Mouse (Mus musculus) embryonic facial prominence, embryonic 11.5 days (tissue): ENCODE measurements around the gene Gemin5. TPM values are rescaled to one million over a fixed set of nuclear protein-coding genes. Genes with fewer than 3 reads are reported as not detected.

Experiments
- ATAC-seq: fragments of 200-750 bp; cut with Nextera tagmentation; replicated peaks from 2 replicates; pipeline ENCODE4 v1.8.0; 2017; ENCODE audit warnings: low read depth; ENCODE audit not compliant: insufficient number of reproducible peaks, low FRiP score, low TSS enrichment
- DNase-seq: peaks from one replicate; pipeline ENCODE4 v3.0.0-alpha.2; 2015; ENCODE audit warnings: low spot score
- H3K27ac ChIP-seq: fragments of 300-500 bp; sonication (generic); replicated peaks from 2 replicates; pipeline ENCODE4 v1.5.1; 2014; ENCODE audit warnings: mild to moderate bottlenecking, low read depth, low read length, control low read depth
- H3K27me3 ChIP-seq: fragments of 300-500 bp; sonication (generic); 2 replicates; pipeline ENCODE4 v1.6.1; 2014; ENCODE audit warnings: mild to moderate bottlenecking, low read length, moderate library complexity, mixed read lengths; ENCODE audit not compliant: control insufficient read depth, insufficient read depth
- H3K36me3 ChIP-seq: fragments of 300-500 bp; sonication (generic); replicated peaks from 2 replicates; pipeline ENCODE4 v1.6.1; 2014; ENCODE audit warnings: low read depth, mild to moderate bottlenecking, low read length, moderate library complexity, mixed read lengths; ENCODE audit not compliant: control insufficient read depth, insufficient read depth
- H3K4me1 ChIP-seq: fragments of 300-500 bp; sonication (generic); 2 replicates; pipeline ENCODE4 v1.6.1; 2014; ENCODE audit warnings: low read length, mixed read lengths; ENCODE audit not compliant: control insufficient read depth, insufficient read depth
- H3K4me2 ChIP-seq: fragments of 300-500 bp; sonication (generic); 2 replicates; pipeline ENCODE4 v1.6.1; 2014; ENCODE audit warnings: low read depth, mild to moderate bottlenecking, control low read depth, low read length, moderate library complexity
- H3K4me3 ChIP-seq: fragments of 300-500 bp; sonication (generic); 2 replicates; pipeline ENCODE4 v1.5.1; 2014; ENCODE audit warnings: low read depth, low read length, control low read depth
- H3K9ac ChIP-seq: fragments of 300-500 bp; sonication (generic); replicated peaks from 2 replicates; pipeline ENCODE4 v1.6.1; 2014; ENCODE audit warnings: mild to moderate bottlenecking, control low read depth, low read length
- H3K9me3 ChIP-seq: fragments of 300-500 bp; sonication (generic); replicated peaks from 2 replicates; pipeline ENCODE4 v1.6.1; 2016; ENCODE audit warnings: mild to moderate bottlenecking, low read length, inconsistent platforms, mixed read lengths; ENCODE audit not compliant: control insufficient read depth
- WGBS: fragments of 180-500 bp; shearing (Covaris S2); extraction: QIAGEN DNeasy Blood & Tissue Kit; methylation state at CpG from one replicate; pipeline ENCODE4 v1.1.7; 2014; 5-methylcytosine and 5-hydroxymethylcytosine counted together
- polyA plus RNA-seq: library from polyadenylated mRNA; unstranded; fragments of >200 nt; fragmentation: Nextera tagmentation; extraction: Ambion mirVana; gene quantifications from 2 replicates; pipeline ENCODE4 v1.2.1, GENCODE M21; 2014

Gene Gemin5
- polyA plus RNA-seq, 1 experiment from 2014 or later, result 27.6 TPM

GRCm38 (mm10) chr11:58097621-58098365, 70.5 kb downstream of the Gemin5 start:
- ATAC-seq, result no peak; the same call in 1 of the 2 replicates
- peak overlapping the region; percentile 47 for H3K9ac ChIP-seq
- H3K27ac ChIP-seq, result no peak overlapping the region

GRCm38 (mm10) chr11:58096821-58097620, 71.3 kb downstream of the Gemin5 start:
- Histone ChIP-seq H3K9ac (peak overlapping the region; percentile 47; the same call in 1 of the 2 replicates), H3K36me3 (no peaks in the 10 kb centered on the region), H3K4me2 (no peak overlapping the region), H3K9me3 (no peaks in the 10 kb centered on the region), H3K27me3 (no peaks in the 10 kb centered on the region), H3K27ac (no peak overlapping the region), H3K4me1 (no peaks in the 10 kb centered on the region; the same call in 1 of the 2 replicates), H3K4me3 (peak overlapping the region; percentile 42; the same call in 1 of the 2 replicates)
- DNase-seq (no peak), ATAC-seq (no peak)
- 56% methylated on average over 20 of the region's 20 CpGs for WGBS

More at GRCm38 (mm10) chr11:58097621-58098365, 70.5 kb downstream of the Gemin5 start:
- 3% methylated on average over 27 of the region's 38 CpGs for WGBS
- no peaks in the 10 kb centered on the region; the same call in 1 of the 2 replicates for H3K4me1 ChIP-seq
- H3K4me3 ChIP-seq, result peak overlapping the region; percentile 42
- no peaks in the 10 kb centered on the region for H3K36me3 ChIP-seq
- peak overlapping the region; percentile 76 for H3K4me2 ChIP-seq
- DNase-seq, result no peak
- no peaks in the 10 kb centered on the region for H3K27me3 ChIP-seq
- no peaks in the 10 kb centered on the region for H3K9me3 ChIP-seq

- no peaks in the 10 kb centered on the region; the same call in 1 of the 2 replicates for H3K4me1 ChIP-seq
- DNase-seq (no peak), ATAC-seq (no peak)
- no peaks in the 10 kb centered on the region for H3K36me3 ChIP-seq
- no peak overlapping the region for H3K27ac ChIP-seq
- no peaks in the 10 kb centered on the region for H3K9me3 ChIP-seq
- H3K4me3 ChIP-seq, result no peak overlapping the region
- no peak overlapping the region for H3K4me2 ChIP-seq
- H3K27me3 ChIP-seq, result no peaks in the 10 kb centered on the region
- 87% methylated on average over 5 of the region's 5 CpGs for WGBS
- H3K9ac ChIP-seq, result no peak overlapping the region
These were observed 72.2 kb downstream of the Gemin5 start for GRCm38 (mm10) chr11:58096160-58096559.

- DNase-seq, result no peak
- no peak overlapping the region for H3K4me2 ChIP-seq
- H3K9ac ChIP-seq, result no peak overlapping the region
- no peaks in the 10 kb centered on the region for H3K27me3 ChIP-seq
- ATAC-seq, result no peak
- H3K4me1 ChIP-seq, result no peaks in the 10 kb centered on the region; the same call in 1 of the 2 replicates
- 91% methylated on average over 1 of the region's 1 CpGs for WGBS
- H3K4me3 ChIP-seq, result no peak overlapping the region
- no peak overlapping the region for H3K27ac ChIP-seq
- no peaks in the 10 kb centered on the region for H3K36me3 ChIP-seq
- no peaks in the 10 kb centered on the region for H3K9me3 ChIP-seq
These were observed 72.8 kb downstream of the Gemin5 start for GRCm38 (mm10) chr11:58095561-58095960.

GRCm38 (mm10) chr11:58094766-58095165, 73.6 kb downstream of the Gemin5 start:
- Histone ChIP-seq H3K27ac (no peak overlapping the region), H3K4me3 (no peak overlapping the region), H3K4me1 (no peaks in the 10 kb centered on the region; the same call in 1 of the 2 replicates), H3K9ac (no peak overlapping the region), H3K27me3 (no peaks in the 10 kb centered on the region), H3K36me3 (no peaks in the 10 kb centered on the region), H3K4me2 (no peak overlapping the region), H3K9me3 (no peaks in the 10 kb centered on the region)
- no peak for DNase-seq
- WGBS, result 76% methylated on average over 4 of the region's 4 CpGs
- ATAC-seq, result no peak

GRCm38 (mm10) chr11:58093021-58093528, 75.3 kb downstream of the Gemin5 start, which contains the start of gene Gm12248:
Gm12248 (minus strand) TSS chr11:58093134.
- Histone ChIP-seq H3K9ac (no peak within 1 kb of the TSS; the same call in 1 of the 2 replicates), H3K4me3 (no peak within 1 kb of the TSS)

GRCm38 (mm10) chr11:58092541-58092940, 75.8 kb downstream of the Gemin5 start:
- ATAC-seq (0 out of 2 replicates have a peak, but pooled peaks have one; percentile 8), DNase-seq (no peak)
- Histone ChIP-seq H3K4me2 (no peak overlapping the region), H3K9me3 (no peaks in the 10 kb centered on the region), H3K4me3 (no peak overlapping the region), H3K9ac (no peak overlapping the region), H3K27ac (no peak overlapping the region), H3K4me1 (no peaks in the 10 kb centered on the region), H3K36me3 (no peaks in the 10 kb centered on the region), H3K27me3 (no peaks in the 10 kb centered on the region)
- WGBS, result 47% methylated on average over 4 of the region's 4 CpGs

More at GRCm38 (mm10) chr11:58093021-58093528, 75.3 kb downstream of the Gemin5 start, which contains the start of gene Gm12248:
- peak; percentile 74; the same call in 1 of the 2 replicates for ATAC-seq
- Histone ChIP-seq H3K9me3 (no peaks in the 10 kb centered on the region), H3K4me2 (0 out of 2 replicates have a peak within 1 kb of the TSS, but pooled peaks have one; percentile 2), H3K27ac (no peak within 1 kb of the TSS), H3K27me3 (no peaks in the 10 kb centered on the region), H3K4me1 (no peaks in the 10 kb centered on the region; the same call in 1 of the 2 replicates), H3K36me3 (no peaks in the 10 kb centered on the region)
- DNase-seq, result peak; percentile 60
- WGBS, result 19% methylated on average over 12 of the region's 12 CpGs
